Mouse (Mus musculus): ENCODE results near the gene Slc25a44. TPM values are rescaled to one million over a fixed set of nuclear protein-coding genes. Genes with fewer than 3 reads are reported as not detected.

Gene Slc25a44
- total RNA-seq, 1 experiment = 13.6 TPM

GRCm38 (mm10) chr3:88427342-88427905 lies 2.5 kb upstream of the Slc25a44 start:
- Histone ChIP-seq H3K9ac (ENCODE audit: insufficient read depth, low read depth, low read length, poor library complexity, severe bottlenecking) (0 out of 2 replicates have a peak overlapping the region, but pooled peaks have one; percentile 16), H3K4me1 (ENCODE audit: control insufficient read depth in 2 of 2, insufficient read depth in 2 of 2, low read length in 2 of 2, poor library complexity in 1 of 2) (peaks cover 2 to 5% of the 10 kb centered on the region in 2 experiments; a peak in 2 of 4 replicates), H3K27ac (ENCODE audit: insufficient read depth, low read depth, low read length, poor library complexity, severe bottlenecking) (no peak overlapping the region), H3K9me3 (ENCODE audit: control insufficient read depth, insufficient read depth, low read depth, low read length) (no peaks in the 10 kb centered on the region), H3K4me3 (ENCODE audit: insufficient read depth in 1 of 2, low read depth in 1 of 2, low read length in 2 of 2, poor library complexity in 1 of 2, severe bottlenecking in 1 of 2) (no peak overlapping the region), H3K36me3 (ENCODE audit: control insufficient read depth, insufficient read depth, low read length, poor library complexity, severe bottlenecking) (no peaks in the 10 kb centered on the region)
- in situ Hi-C loops (cut with MboI; ENCODE audit: low sequenced_read_pairs in 2 of 2, unreplicated experiment in 2 of 2) = no loop called here
- DNase-seq (ENCODE audit: low read depth, low spot score) = no peak
- TF ChIP-seq ZC3H11A (IDR thresholded peaks at IDR 0.05; ENCODE audit: borderline replicate concordance, low read depth, low read length) (no peak), MAFK (IDR thresholded peaks at IDR 0.05; ENCODE audit: insufficient read depth, low read depth, low read length) (no peak), CHD2 (IDR thresholded peaks at IDR 0.05; ENCODE audit: low read depth, low read length) (no peak), ZNF384 (IDR thresholded peaks at IDR 0.05; ENCODE audit: low read depth, low read length) (no peak), HCFC1 (IDR thresholded peaks at IDR 0.05; ENCODE audit: borderline replicate concordance, insufficient read depth, low read length) (no peak)

GRCm38 (mm10) chr3:88425708-88426420 lies 925 bp upstream of the Slc25a44 start:
- in situ Hi-C loops (cut with MboI; ENCODE audit: low sequenced_read_pairs in 2 of 2, unreplicated experiment in 2 of 2) = no loop called here
- no peaks in the 10 kb centered on the region for H3K9me3 ChIP-seq (ENCODE audit: control insufficient read depth, insufficient read depth, low read depth, low read length)
- H3K27ac ChIP-seq (ENCODE audit: insufficient read depth, low read depth, low read length, poor library complexity, severe bottlenecking) = no peak overlapping the region
- H3K4me1 ChIP-seq (ENCODE audit: control insufficient read depth in 2 of 2, insufficient read depth in 2 of 2, low read length in 2 of 2, poor library complexity in 1 of 2) = peaks cover 2 to 11% of the 10 kb centered on the region in 2 experiments; a peak in 3 of 4 replicates
- H3K36me3 ChIP-seq (ENCODE audit: control insufficient read depth, insufficient read depth, low read length, poor library complexity, severe bottlenecking) = peaks cover 4% of the 10 kb centered on the region; the same call in 1 of the 2 replicates
- no peak for DNase-seq (ENCODE audit: low read depth, low spot score)
- no peak overlapping the region for H3K9ac ChIP-seq (ENCODE audit: insufficient read depth, low read depth, low read length, poor library complexity, severe bottlenecking)
- no peak for TF ChIP-seq CHD2 (IDR thresholded peaks at IDR 0.05; ENCODE audit: low read depth, low read length)
- TF ChIP-seq HCFC1 (IDR thresholded peaks at IDR 0.05; ENCODE audit: borderline replicate concordance, insufficient read depth, low read length) = no peak
- no peak for TF ChIP-seq ZC3H11A (IDR thresholded peaks at IDR 0.05; ENCODE audit: borderline replicate concordance, low read depth, low read length)
- no peak for TF ChIP-seq ZNF384 (IDR thresholded peaks at IDR 0.05; ENCODE audit: low read depth, low read length)
- H3K4me3 ChIP-seq (ENCODE audit: insufficient read depth in 1 of 2, low read depth in 1 of 2, low read length in 2 of 2, poor library complexity in 1 of 2, severe bottlenecking in 1 of 2) = peak overlapping the region in 1 of 2 experiments; percentile 27; a peak in 2 of 4 replicates

- DNase-seq (ENCODE audit: low read depth, low spot score) = no peak
- Histone ChIP-seq H3K4me1 (ENCODE audit: control insufficient read depth in 2 of 2, insufficient read depth in 2 of 2, low read length in 2 of 2, poor library complexity in 1 of 2) (peaks cover 2 to 11% of the 10 kb centered on the region in 2 experiments; a peak in 3 of 4 replicates), H3K9ac (ENCODE audit: insufficient read depth, low read depth, low read length, poor library complexity, severe bottlenecking) (no peak overlapping the region), H3K36me3 (ENCODE audit: control insufficient read depth, insufficient read depth, low read length, poor library complexity, severe bottlenecking) (peaks cover 9% of the 10 kb centered on the region; the same call in 1 of the 2 replicates), H3K9me3 (ENCODE audit: control insufficient read depth, insufficient read depth, low read depth, low read length) (no peaks in the 10 kb centered on the region), H3K4me3 (ENCODE audit: insufficient read depth in 1 of 2, low read depth in 1 of 2, low read length in 2 of 2, poor library complexity in 1 of 2, severe bottlenecking in 1 of 2) (peak overlapping the region in 1 of 2 experiments; percentile 27; a peak in 2 of 4 replicates), H3K27ac (ENCODE audit: insufficient read depth, low read depth, low read length, poor library complexity, severe bottlenecking) (no peak overlapping the region)
- in situ Hi-C loops (cut with MboI; ENCODE audit: low sequenced_read_pairs in 2 of 2, unreplicated experiment in 2 of 2) = no loop called here
- TF ChIP-seq ZC3H11A (IDR thresholded peaks at IDR 0.05; ENCODE audit: borderline replicate concordance, low read depth, low read length) = no peak
- no peak for TF ChIP-seq CHD2 (IDR thresholded peaks at IDR 0.05; ENCODE audit: low read depth, low read length)
- no peak for TF ChIP-seq MAFK (IDR thresholded peaks at IDR 0.05; ENCODE audit: insufficient read depth, low read depth, low read length)
- no peak for TF ChIP-seq ZNF384 (IDR thresholded peaks at IDR 0.05; ENCODE audit: low read depth, low read length)
- TF ChIP-seq HCFC1 (IDR thresholded peaks at IDR 0.05; ENCODE audit: borderline replicate concordance, insufficient read depth, low read length) = no peak
These were observed 371 bp upstream of the Slc25a44 start for GRCm38 (mm10) chr3:88425330-88425689.

GRCm38 (mm10) chr3:88422020-88422720 lies 2.8 kb downstream of the Slc25a44 start:
- DNase-seq (ENCODE audit: low read depth, low spot score) = no peak
- H3K4me1 ChIP-seq (ENCODE audit: control insufficient read depth in 2 of 2, insufficient read depth in 2 of 2, low read length in 2 of 2, poor library complexity in 1 of 2) = peaks cover 2 to 11% of the 10 kb centered on the region in 2 experiments; a peak in 3 of 4 replicates
- no peak overlapping the region for H3K9ac ChIP-seq (ENCODE audit: insufficient read depth, low read depth, low read length, poor library complexity, severe bottlenecking)
- H3K9me3 ChIP-seq (ENCODE audit: control insufficient read depth, insufficient read depth, low read depth, low read length) = no peaks in the 10 kb centered on the region
- in situ Hi-C loops (cut with MboI; ENCODE audit: low sequenced_read_pairs in 2 of 2, unreplicated experiment in 2 of 2) = no loop called here
- H3K4me3 ChIP-seq (ENCODE audit: insufficient read depth in 1 of 2, low read depth in 1 of 2, low read length in 2 of 2, poor library complexity in 1 of 2, severe bottlenecking in 1 of 2) = no peak overlapping the region
- H3K27ac ChIP-seq (ENCODE audit: insufficient read depth, low read depth, low read length, poor library complexity, severe bottlenecking) = no peak overlapping the region
- peaks cover 16% of the 10 kb centered on the region; the same call in 1 of the 2 replicates for H3K36me3 ChIP-seq (ENCODE audit: control insufficient read depth, insufficient read depth, low read length, poor library complexity, severe bottlenecking)
- TF ChIP-seq MAFK (IDR thresholded peaks at IDR 0.05; ENCODE audit: insufficient read depth, low read depth, low read length) = no peak
- TF ChIP-seq HCFC1 (IDR thresholded peaks at IDR 0.05; ENCODE audit: borderline replicate concordance, insufficient read depth, low read length) = no peak
- TF ChIP-seq CHD2 (IDR thresholded peaks at IDR 0.05; ENCODE audit: low read depth, low read length) = no peak
- TF ChIP-seq ZNF384 (IDR thresholded peaks at IDR 0.05; ENCODE audit: low read depth, low read length) = no peak
- TF ChIP-seq ZC3H11A (IDR thresholded peaks at IDR 0.05; ENCODE audit: borderline replicate concordance, low read depth, low read length) = no peak

Measured in ES-E14 (cell line).